Mouse (Mus musculus): ENCODE measurements around the gene Gpsm1. TPM values are rescaled to one million over a fixed set of nuclear protein-coding genes. Genes with fewer than 3 reads are reported as not detected.

Gene Gpsm1
- total and polyA plus RNA-seq, 2 experiments from 2014 or later: 149 to 257 TPM

GRCm38 (mm10) chr2:26360772-26361171 lies 45.5 kb downstream of the Gpsm1 start, which contains the start of gene Card9:
TSS of gene Card9 (minus strand) at chr2:26360918.
- 63% methylated on average over 3 of the region's 3 CpGs for WGBS
- peaks cover 23% of the 10 kb centered on the region for H3K36me3 ChIP-seq (ENCODE audit: insufficient read depth)
- H3K27me3 ChIP-seq (ENCODE audit: insufficient read depth, low read length): no peaks in the 10 kb centered on the region
- no peak within 1 kb of the TSS for H3K4me3 ChIP-seq (ENCODE audit: low read depth, low read length)
- no peaks in the 10 kb centered on the region for H3K4me1 ChIP-seq (ENCODE audit: insufficient read depth)
- H3K4me2 ChIP-seq (ENCODE audit: low read depth): no peak within 1 kb of the TSS
- ATAC-seq: no peak
- no peaks in the 10 kb centered on the region for H3K9me3 ChIP-seq (ENCODE audit: low read length)
- no peak within 1 kb of the TSS for H3K27ac ChIP-seq (ENCODE audit: low read depth, low read length)
- TF ChIP-seq CTCF (IDR thresholded peaks at IDR 0.05; ENCODE audit: low read depth): no peak
- no peak for DNase-seq
- H3K9ac ChIP-seq: no peak within 1 kb of the TSS

- WGBS: 85% methylated on average over 5 of the region's 5 CpGs
- DNase-seq: no peak
- Histone ChIP-seq H3K9me3 (ENCODE audit: low read length) (no peaks in the 10 kb centered on the region), H3K27ac (ENCODE audit: low read depth, low read length) (no peak overlapping the region), H3K4me3 (ENCODE audit: low read depth, low read length) (no peak overlapping the region), H3K4me2 (ENCODE audit: low read depth) (no peak overlapping the region), H3K36me3 (ENCODE audit: insufficient read depth) (peaks cover 45% of the 10 kb centered on the region), H3K9ac (no peak overlapping the region), H3K27me3 (ENCODE audit: insufficient read depth, low read length) (no peaks in the 10 kb centered on the region), H3K4me1 (ENCODE audit: insufficient read depth) (no peaks in the 10 kb centered on the region)
- no peak for TF ChIP-seq CTCF (IDR thresholded peaks at IDR 0.05; ENCODE audit: low read depth)
- no peak for ATAC-seq
Observed at GRCm38 (mm10) chr2:26362991-26363390, 47.7 kb downstream of the Gpsm1 start.

GRCm38 (mm10) chr2:26363481-26363880 lies 48.2 kb downstream of the Gpsm1 start:
- WGBS: 90% methylated on average over 5 of the region's 5 CpGs
- DNase-seq (no peak), ATAC-seq (no peak)
- no peaks in the 10 kb centered on the region for H3K9me3 ChIP-seq (ENCODE audit: low read length)
- no peak for TF ChIP-seq CTCF (IDR thresholded peaks at IDR 0.05; ENCODE audit: low read depth)
- H3K36me3 ChIP-seq (ENCODE audit: insufficient read depth): peaks cover 50% of the 10 kb centered on the region
- no peak overlapping the region for H3K9ac ChIP-seq
- H3K4me1 ChIP-seq (ENCODE audit: insufficient read depth): no peaks in the 10 kb centered on the region
- no peak overlapping the region for H3K27ac ChIP-seq (ENCODE audit: low read depth, low read length)
- H3K4me3 ChIP-seq (ENCODE audit: low read depth, low read length): no peak overlapping the region
- no peak overlapping the region for H3K4me2 ChIP-seq (ENCODE audit: low read depth)
- no peaks in the 10 kb centered on the region for H3K27me3 ChIP-seq (ENCODE audit: insufficient read depth, low read length)

GRCm38 (mm10) chr2:26364738-26365465 lies 49.6 kb downstream of the Gpsm1 start:
- H3K9me3 ChIP-seq (ENCODE audit: low read length): no peaks in the 10 kb centered on the region
- ATAC-seq: no peak
- WGBS: 78% methylated on average over 10 of the region's 10 CpGs
- H3K36me3 ChIP-seq (ENCODE audit: insufficient read depth): peaks cover 64% of the 10 kb centered on the region
- no peak overlapping the region for H3K4me2 ChIP-seq (ENCODE audit: low read depth)
- no peak overlapping the region for H3K4me3 ChIP-seq (ENCODE audit: low read depth, low read length)
- no peak overlapping the region for H3K9ac ChIP-seq
- H3K27me3 ChIP-seq (ENCODE audit: insufficient read depth, low read length): no peaks in the 10 kb centered on the region
- no peaks in the 10 kb centered on the region for H3K4me1 ChIP-seq (ENCODE audit: insufficient read depth)
- no peak overlapping the region for H3K27ac ChIP-seq (ENCODE audit: low read depth, low read length)
- DNase-seq: no peak
- no peak for TF ChIP-seq CTCF (IDR thresholded peaks at IDR 0.05; ENCODE audit: low read depth)

- Histone ChIP-seq H3K27ac (ENCODE audit: low read depth, low read length) (no peak overlapping the region), H3K36me3 (ENCODE audit: insufficient read depth) (peaks cover 92% of the 10 kb centered on the region), H3K4me2 (ENCODE audit: low read depth) (no peak overlapping the region), H3K4me1 (ENCODE audit: insufficient read depth) (no peaks in the 10 kb centered on the region), H3K9ac (no peak overlapping the region), H3K27me3 (ENCODE audit: insufficient read depth, low read length) (no peaks in the 10 kb centered on the region), H3K9me3 (ENCODE audit: low read length) (no peaks in the 10 kb centered on the region), H3K4me3 (ENCODE audit: low read depth, low read length) (no peak overlapping the region)
- DNase-seq (no peak), ATAC-seq (no peak)
- no peak for TF ChIP-seq CTCF (IDR thresholded peaks at IDR 0.05; ENCODE audit: low read depth)
- 90% methylated on average over 6 of the region's 6 CpGs for WGBS
Observed at GRCm38 (mm10) chr2:26367911-26368310, 52.6 kb downstream of the Gpsm1 start.

- Histone ChIP-seq H3K9me3 (ENCODE audit: low read length) (no peaks in the 10 kb centered on the region), H3K4me1 (ENCODE audit: insufficient read depth) (no peaks in the 10 kb centered on the region), H3K27me3 (ENCODE audit: insufficient read depth, low read length) (no peaks in the 10 kb centered on the region), H3K4me2 (ENCODE audit: low read depth) (no peak overlapping the region), H3K4me3 (ENCODE audit: low read depth, low read length) (no peak overlapping the region), H3K9ac (no peak overlapping the region), H3K27ac (ENCODE audit: low read depth, low read length) (no peak overlapping the region), H3K36me3 (ENCODE audit: insufficient read depth) (peaks cover 96% of the 10 kb centered on the region)
- DNase-seq: no peak
- ATAC-seq: no peak
- 91% methylated on average over 1 of the region's 1 CpGs for WGBS
- no peak for TF ChIP-seq CTCF (IDR thresholded peaks at IDR 0.05; ENCODE audit: low read depth)
Observed at GRCm38 (mm10) chr2:26368572-26368971, 53.3 kb downstream of the Gpsm1 start.

- Histone ChIP-seq H3K9ac (no peak overlapping the region), H3K4me1 (ENCODE audit: insufficient read depth) (no peaks in the 10 kb centered on the region), H3K4me2 (ENCODE audit: low read depth) (no peak overlapping the region), H3K27me3 (ENCODE audit: insufficient read depth, low read length) (no peaks in the 10 kb centered on the region), H3K27ac (ENCODE audit: low read depth, low read length) (no peak overlapping the region), H3K9me3 (ENCODE audit: low read length) (no peaks in the 10 kb centered on the region), H3K36me3 (ENCODE audit: insufficient read depth) (peaks cover 98% of the 10 kb centered on the region), H3K4me3 (ENCODE audit: low read depth, low read length) (no peak overlapping the region)
- ATAC-seq: no peak
- WGBS: 96% methylated on average over 8 of the region's 8 CpGs
- no peak for DNase-seq
- no peak for TF ChIP-seq CTCF (IDR thresholded peaks at IDR 0.05; ENCODE audit: low read depth)
Observed at GRCm38 (mm10) chr2:26372396-26372795, 57.1 kb downstream of the Gpsm1 start.

All from forebrain, postnatal 0 days (tissue).